Mouse (Mus musculus) heart, postnatal 0 days (tissue): Measurements from ENCODE around the gene Rnf11. TPM values are rescaled to one million over a fixed set of nuclear protein-coding genes. Genes with fewer than 3 reads are reported as not detected.

ENCODE experiments used
- ATAC-seq: fragments of 200-750 bp; cut with Nextera tagmentation; 2 replicates; pipeline ENCODE4 v1.8.0; 2017; ENCODE audit warnings: low read depth, moderate number of reproducible peaks, moderate library complexity; ENCODE audit not compliant: insufficient read depth
- DNase-seq: peaks from one replicate; pipeline ENCODE4 v3.0.0-alpha.2; 2016; ENCODE audit warnings: low spot score
- H3K27ac ChIP-seq: fragments of 300-500 bp; sonication (generic); 2 replicates; pipeline ENCODE4 v1.5.1; 2014; ENCODE audit warnings: low read depth, mild to moderate bottlenecking
- H3K27me3 ChIP-seq: fragments of 300-500 bp; sonication (generic); 2 replicates; pipeline ENCODE4 v1.6.1; 2014; ENCODE audit warnings: low read length, mixed read lengths; ENCODE audit not compliant: control insufficient read depth, insufficient read depth
- H3K36me3 ChIP-seq: fragments of 300-500 bp; sonication (generic); replicated peaks from 2 replicates; pipeline ENCODE4 v1.6.1; 2014; ENCODE audit warnings: low read length, mixed read lengths; ENCODE audit not compliant: control insufficient read depth, insufficient read depth
- H3K4me1 ChIP-seq: fragments of 300-500 bp; sonication (generic); 2 replicates; pipeline ENCODE4 v1.6.1; 2014; ENCODE audit warnings: antibody characterized with exemption; ENCODE audit not compliant: control insufficient read depth, insufficient read depth
- H3K4me2 ChIP-seq: fragments of 300-500 bp; sonication (generic); 2 replicates; pipeline ENCODE4 v1.6.1; 2014; ENCODE audit warnings: low read depth, mild to moderate bottlenecking, low read length, moderate library complexity
- H3K4me3 ChIP-seq: fragments of 300-500 bp; sonication (generic); 2 replicates; pipeline ENCODE4 v1.5.1; 2014; ENCODE audit warnings: low read depth, low read length
- H3K9ac ChIP-seq: fragments of 300-500 bp; sonication (generic); replicated peaks from 2 replicates; pipeline ENCODE4 v1.6.1; 2014; ENCODE audit warnings: low read depth, low read length, mixed read lengths
- H3K9me3 ChIP-seq: fragments of 300-500 bp; sonication (generic); replicated peaks from 2 replicates; pipeline ENCODE4 v1.6.1; 2016; ENCODE audit warnings: low read length; ENCODE audit not compliant: control insufficient read depth
- CTCF ChIP-seq: IDR thresholded peaks from 2 replicates; pipeline ENCODE4 v1.5.1; 2016; ENCODE audit warnings: antibody characterized with exemption, control low read depth, low read depth
- EP300 ChIP-seq: IDR thresholded peaks from 2 replicates; pipeline ENCODE4 v1.6.1; 2016; ENCODE audit warnings: antibody characterized with exemption, low read depth
- WGBS: fragments of 180-500 bp; shearing (Covaris S2); extraction: QIAGEN DNeasy Blood & Tissue Kit; methylation state at CpG from one replicate; pipeline ENCODE4 v1.1.7; 2014; 5-methylcytosine and 5-hydroxymethylcytosine counted together
- polyA plus RNA-seq: library from polyadenylated mRNA; unstranded; fragments of >200 nt; fragmentation: Nextera tagmentation; extraction: Ambion mirVana; gene quantifications from 2 replicates; pipeline ENCODE4 v1.2.1, GENCODE M21; 2015
- total RNA-seq: library from RNA; depleted of rRNA; stranded (reverse); fragments of >200 nt; gene quantifications from 2 replicates; pipeline ENCODE4 v1.2.3, GENCODE M21; 2014; ENCODE audit warnings: low replicate concordance

The Rnf11 gene
- total and polyA plus RNA-seq, 2 experiments from 2014 or later, result 44.2 TPM

- Histone ChIP-seq H3K4me2 (no peak overlapping the region), H3K27ac (no peak overlapping the region), H3K36me3 (no peaks in the 10 kb centered on the region), H3K9ac (no peak overlapping the region), H3K4me1 (no peaks in the 10 kb centered on the region), H3K27me3 (no peaks in the 10 kb centered on the region), H3K4me3 (no peak overlapping the region), H3K9me3 (no peaks in the 10 kb centered on the region)
- 83% methylated on average over 1 of the region's 1 CpGs for WGBS
- no peak for DNase-seq
- no peak for ATAC-seq
- TF ChIP-seq CTCF (no peak), EP300 (no peak)
These were observed 66.5 kb downstream of the Rnf11 start for GRCm38 (mm10) chr4:109417998-109418397.

DNA sequence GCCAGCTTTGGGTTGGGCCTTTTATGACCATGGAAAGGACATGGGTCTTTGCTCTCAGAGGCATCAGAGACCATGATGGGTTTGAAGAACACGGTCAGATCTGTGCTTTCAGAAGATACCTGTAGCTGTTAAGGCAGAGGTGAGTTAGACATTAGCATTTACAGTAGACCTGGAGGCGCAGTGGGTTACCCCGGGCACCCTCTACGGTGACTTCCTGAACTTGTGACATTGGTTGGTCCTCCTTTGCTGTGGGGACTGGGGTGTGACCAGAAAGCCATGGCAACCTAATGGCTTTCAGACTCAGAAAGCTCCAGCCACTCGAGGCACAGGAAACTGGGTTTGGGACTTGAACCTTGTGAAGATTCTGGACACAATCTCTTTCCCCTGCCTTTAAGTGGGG is 72.3 kb downstream of the Rnf11 start:
- no peak for ATAC-seq
- no peak for TF ChIP-seq EP300
- TF ChIP-seq CTCF, result no peak
- Histone ChIP-seq H3K4me3 (no peak overlapping the region), H3K36me3 (no peaks in the 10 kb centered on the region), H3K4me2 (no peak overlapping the region), H3K27me3 (no peaks in the 10 kb centered on the region), H3K9ac (no peak overlapping the region), H3K9me3 (no peaks in the 10 kb centered on the region), H3K27ac (no peak overlapping the region), H3K4me1 (peaks cover 10% of the 10 kb centered on the region)
- WGBS, result 86% methylated on average over 5 of the region's 5 CpGs
- DNase-seq, result no peak

DNA sequence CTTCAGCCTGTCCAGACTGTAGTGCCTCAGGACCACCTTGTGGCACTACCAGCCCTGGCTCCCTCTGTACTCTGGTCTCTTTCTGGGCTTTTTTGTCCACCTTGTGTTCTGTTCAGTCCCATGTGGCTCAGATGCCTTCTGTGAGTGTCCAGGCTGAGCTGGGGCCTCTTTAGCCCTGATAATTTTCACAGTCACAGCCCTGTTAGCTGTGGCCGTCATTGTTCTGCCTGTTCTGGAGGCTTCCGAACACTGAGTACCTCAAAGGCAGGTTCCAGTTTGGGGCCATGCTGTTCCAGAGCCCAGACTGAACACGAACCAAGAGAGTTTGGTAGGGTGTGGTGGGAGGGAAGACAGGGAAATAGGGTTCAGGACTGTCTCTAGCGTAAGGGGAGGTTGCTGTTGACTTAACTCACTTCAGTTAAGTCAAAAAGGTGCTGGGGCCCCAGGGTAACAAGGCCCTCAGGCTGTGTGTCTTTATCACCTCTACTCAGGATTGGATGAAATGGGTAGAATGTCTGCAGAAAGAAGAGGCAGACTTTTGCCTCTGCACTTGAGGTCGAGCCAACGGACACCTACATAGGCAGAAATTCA is 73.1 kb downstream of the Rnf11 start:
- H3K9ac ChIP-seq, result no peak overlapping the region
- no peaks in the 10 kb centered on the region for H3K9me3 ChIP-seq
- no peak overlapping the region for H3K4me2 ChIP-seq
- TF ChIP-seq CTCF, result no peak
- ATAC-seq, result no peak
- H3K4me1 ChIP-seq, result peaks cover 10% of the 10 kb centered on the region
- no peak overlapping the region for H3K4me3 ChIP-seq
- no peaks in the 10 kb centered on the region for H3K27me3 ChIP-seq
- no peak overlapping the region for H3K27ac ChIP-seq
- DNase-seq, result no peak
- H3K36me3 ChIP-seq, result no peaks in the 10 kb centered on the region
- 71% methylated on average over 6 of the region's 6 CpGs for WGBS

- ATAC-seq (no peak), DNase-seq (no peak)
- no peak overlapping the region for H3K27ac ChIP-seq
- 38% methylated on average over 9 of the region's 9 CpGs for WGBS
- H3K4me2 ChIP-seq, result no peak overlapping the region
- H3K36me3 ChIP-seq, result no peaks in the 10 kb centered on the region
- H3K4me3 ChIP-seq, result no peak overlapping the region
- H3K9me3 ChIP-seq, result no peaks in the 10 kb centered on the region
- H3K27me3 ChIP-seq, result no peaks in the 10 kb centered on the region
- peaks cover 10% of the 10 kb centered on the region for H3K4me1 ChIP-seq
- no peak overlapping the region for H3K9ac ChIP-seq
- no peak for TF ChIP-seq EP300
These were observed 73.7 kb downstream of the Rnf11 start for GRCm38 (mm10) chr4:109410681-109411376.

DNA sequence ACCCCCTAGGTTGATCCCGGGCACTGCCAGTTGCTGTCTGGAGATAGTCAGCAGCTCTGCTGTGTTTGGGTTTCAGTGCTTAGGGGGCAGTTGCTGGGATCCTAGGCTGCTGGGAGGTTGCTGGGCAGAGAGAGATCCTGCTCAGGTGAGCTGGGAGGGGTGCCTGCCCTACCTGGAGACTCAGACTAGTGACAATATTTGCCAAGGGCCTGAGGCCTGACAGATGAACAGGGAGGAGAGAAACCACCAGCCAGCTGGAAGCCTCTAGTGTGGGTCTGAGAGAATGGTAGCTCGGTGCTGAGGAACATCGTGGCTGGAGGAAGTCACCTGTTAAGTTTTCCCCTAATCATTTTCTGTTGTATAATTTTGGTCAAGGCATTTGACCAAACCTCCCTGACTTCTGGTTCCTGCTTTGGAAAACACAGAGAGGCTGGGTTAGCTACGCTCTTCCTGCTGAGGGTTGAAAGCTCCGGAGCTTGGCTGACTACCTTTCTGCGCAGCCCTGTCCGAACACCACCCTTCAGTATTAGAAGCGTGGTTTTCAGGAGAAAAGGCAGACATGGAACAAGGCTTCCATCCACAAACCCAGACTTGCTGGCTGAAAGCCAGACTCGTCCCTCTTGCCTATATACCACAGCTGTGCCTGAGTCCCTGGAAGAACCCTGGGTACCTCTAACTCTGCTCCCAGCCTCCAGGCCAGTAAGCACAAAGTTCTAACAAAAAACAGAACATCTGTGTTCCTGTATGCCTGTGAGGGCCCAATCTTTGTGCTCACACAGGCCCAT is 76.6 kb downstream of the Rnf11 start:
- Histone ChIP-seq H3K4me2 (no peak overlapping the region), H3K4me1 (peaks cover 15% of the 10 kb centered on the region), H3K27ac (no peak overlapping the region), H3K27me3 (no peaks in the 10 kb centered on the region), H3K36me3 (no peaks in the 10 kb centered on the region), H3K4me3 (no peak overlapping the region), H3K9me3 (no peaks in the 10 kb centered on the region), H3K9ac (no peak overlapping the region)
- ATAC-seq (no peak), DNase-seq (no peak)
- TF ChIP-seq EP300, result no peak
- TF ChIP-seq CTCF, result no peak
- WGBS, result 85% methylated on average over 9 of the region's 9 CpGs
